Mouse (Mus musculus) brown adipose tissue, adult 24 weeks (tissue): ENCODE data around the gene Gm10295. TPM values are rescaled to one million over a fixed set of nuclear protein-coding genes. Genes with fewer than 3 reads are reported as not detected.

Source experiments
- H3K27ac ChIP-seq: fragments of 200-500 bp; replicated peaks from 2 replicates; pipeline ENCODE4 v1.5.1; 2012; ENCODE audit warnings: low read depth, mild to moderate bottlenecking, low read length
- H3K4me1 ChIP-seq: fragments of 200-500 bp; 2 replicates; pipeline ENCODE4 v1.6.1; 2012; ENCODE audit warnings: low read length, mixed read lengths; ENCODE audit not compliant: control insufficient read depth, insufficient read depth, insufficient read length
- H3K4me3 ChIP-seq: fragments of 200-500 bp; 2 replicates; pipeline ENCODE4 v1.5.1; 2012; ENCODE audit warnings: low read depth, mild to moderate bottlenecking, low read length, moderate library complexity; ENCODE audit not compliant: insufficient read depth
- polyA plus RNA-seq: library from polyadenylated mRNA; stranded (reverse); fragments of >200 nt; gene quantifications from 2 replicates; pipeline ENCODE4 v1.2.4, GENCODE M21; 2012; ENCODE audit not compliant: missing spikeins, insufficient read depth, insufficient read length

Gene Gm10295
- polyA plus RNA-seq, 1 experiment = not detected

DNA sequence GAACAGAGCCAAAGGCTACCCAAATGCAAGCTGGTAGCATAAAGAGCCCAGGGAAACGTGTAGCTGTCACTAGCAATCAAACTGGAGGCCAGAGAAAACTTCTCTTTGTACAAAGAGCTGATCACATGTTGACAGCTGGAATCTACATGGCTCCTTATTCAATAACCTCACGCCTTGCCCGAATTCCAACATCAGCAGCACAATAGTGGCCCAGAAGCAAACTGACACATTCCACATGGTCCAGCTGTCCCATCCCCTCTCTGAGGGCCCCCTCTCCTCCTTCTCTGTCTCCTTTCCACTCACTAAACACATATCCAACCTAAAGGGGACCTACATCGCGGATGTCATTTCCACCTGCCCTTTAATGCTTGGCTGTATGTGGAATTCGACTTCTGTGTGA, 26.7 kb upstream of the Gm10295 start:
- H3K27ac ChIP-seq = no peak overlapping the region
- H3K4me1 ChIP-seq = no peaks in the 10 kb centered on the region
- H3K4me3 ChIP-seq = no peak overlapping the region

DNA sequence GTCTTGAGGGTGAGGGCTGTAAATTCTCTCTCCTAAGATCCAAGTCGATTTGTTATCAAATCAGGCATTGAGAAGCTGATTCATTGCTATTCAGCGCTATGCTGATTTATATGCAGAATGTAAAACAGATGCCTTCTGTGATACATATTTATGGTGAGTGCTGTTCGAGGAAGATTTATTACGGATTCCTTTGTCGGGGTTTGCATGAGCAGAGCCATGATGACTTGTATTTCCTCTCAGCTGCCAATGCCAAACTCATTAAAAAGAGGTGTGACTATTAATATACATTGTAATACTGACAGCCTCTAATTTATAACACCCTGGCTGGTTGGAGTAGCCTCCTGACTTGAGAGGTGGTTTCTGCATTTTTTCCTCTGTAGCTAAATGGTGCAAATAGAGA, 22.8 kb upstream of the Gm10295 start:
- Histone ChIP-seq H3K4me1 (peaks cover 12% of the 10 kb centered on the region), H3K27ac (no peak overlapping the region), H3K4me3 (no peak overlapping the region)

DNA sequence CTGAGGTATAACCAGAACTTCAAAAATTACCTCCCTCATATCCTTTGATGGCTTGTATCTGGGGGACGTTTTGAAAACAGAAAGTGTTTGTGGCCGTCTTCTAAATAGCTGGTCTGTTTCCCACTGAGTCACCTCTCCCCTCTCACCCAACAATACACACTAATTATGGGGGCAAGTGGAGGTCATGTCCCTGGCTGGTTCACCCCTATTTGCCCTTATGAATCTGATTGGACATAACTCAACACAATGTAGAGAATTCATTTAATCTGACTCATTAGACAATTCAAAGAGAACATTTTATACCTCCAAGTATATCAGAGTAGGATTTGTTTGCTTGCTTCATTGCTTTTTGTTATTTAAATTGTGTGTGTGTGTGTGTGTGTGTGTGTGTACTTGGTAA, 20.6 kb upstream of the Gm10295 start:
- Histone ChIP-seq H3K27ac (no peak overlapping the region; the same call in 1 of the 2 replicates), H3K4me3 (no peak overlapping the region), H3K4me1 (peaks cover 12% of the 10 kb centered on the region)

DNA sequence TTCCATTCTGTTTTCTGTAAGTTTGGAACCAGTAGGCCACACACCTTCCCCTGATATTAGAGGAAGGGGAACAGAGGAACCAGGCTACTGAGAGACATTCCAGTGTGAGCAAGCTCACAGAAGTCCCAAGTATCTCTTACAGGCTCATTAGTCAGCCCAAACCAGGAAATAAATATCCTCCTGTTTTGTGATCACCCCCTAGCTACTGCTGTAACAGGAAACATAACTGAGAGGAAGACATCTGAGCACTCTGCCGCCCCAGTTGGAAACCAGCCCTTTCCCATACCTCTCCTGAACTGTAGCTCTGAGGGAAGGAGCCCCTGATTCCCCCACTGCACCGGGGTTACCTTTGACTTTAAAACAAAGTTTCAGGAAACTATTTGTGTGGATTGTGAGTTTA, 19.5 kb upstream of the Gm10295 start:
- Histone ChIP-seq H3K4me3 (no peak overlapping the region), H3K4me1 (peaks cover 12% of the 10 kb centered on the region), H3K27ac (peak overlapping the region; percentile 98)

DNA sequence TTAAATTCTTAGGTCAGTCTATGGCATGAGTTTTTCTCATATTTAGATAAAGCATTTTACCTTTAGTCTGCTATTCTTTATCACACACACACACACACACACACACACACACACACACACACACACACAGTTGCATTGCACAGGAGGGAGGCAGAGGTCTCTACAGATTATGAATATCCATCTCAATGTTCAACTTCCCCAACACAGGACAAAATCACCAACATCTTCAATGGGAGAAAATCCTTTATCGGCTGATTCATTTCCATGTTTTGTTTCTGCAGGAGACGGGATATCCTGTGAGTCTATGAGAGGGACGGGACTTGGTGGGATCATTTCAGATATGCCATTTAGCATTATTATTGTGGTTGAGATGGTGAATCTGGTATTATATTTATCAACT, 18.8 kb upstream of the Gm10295 start:
- Histone ChIP-seq H3K27ac (peak overlapping the region; percentile 98), H3K4me3 (no peak overlapping the region), H3K4me1 (peaks cover 12% of the 10 kb centered on the region)

DNA sequence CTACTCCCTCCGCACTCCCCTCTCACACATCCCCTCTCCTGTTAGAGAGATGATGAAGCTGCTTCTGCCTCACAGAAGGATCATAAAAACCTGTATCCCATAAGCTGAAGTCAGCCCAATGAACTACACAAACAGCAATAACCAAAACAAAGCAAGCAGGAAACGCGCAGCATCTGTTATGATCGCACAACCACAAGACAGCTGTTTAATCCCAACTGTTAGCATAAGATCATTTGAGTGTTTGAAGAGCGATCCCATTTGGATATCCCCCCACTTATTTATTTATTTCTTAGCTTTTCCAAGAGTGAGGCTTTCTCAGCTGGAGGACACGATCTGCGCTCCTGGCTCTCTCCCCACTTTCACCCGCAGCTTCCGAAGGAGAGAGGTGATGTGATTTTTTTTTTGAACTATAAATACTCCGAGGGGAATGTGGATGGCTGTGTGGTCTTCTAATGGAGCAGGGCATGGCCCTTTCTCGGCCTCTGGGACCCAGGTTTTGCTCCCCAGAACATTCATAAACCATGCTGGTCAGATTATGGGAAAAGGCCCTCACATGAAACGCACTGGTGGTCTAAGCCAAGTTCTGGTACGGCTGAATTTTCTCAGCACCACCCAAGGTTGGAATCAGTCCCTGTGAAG, 17.4 kb upstream of the Gm10295 start:
- Histone ChIP-seq H3K27ac (peak overlapping the region; percentile 8), H3K4me3 (no peak overlapping the region), H3K4me1 (peaks cover 12% of the 10 kb centered on the region)

DNA sequence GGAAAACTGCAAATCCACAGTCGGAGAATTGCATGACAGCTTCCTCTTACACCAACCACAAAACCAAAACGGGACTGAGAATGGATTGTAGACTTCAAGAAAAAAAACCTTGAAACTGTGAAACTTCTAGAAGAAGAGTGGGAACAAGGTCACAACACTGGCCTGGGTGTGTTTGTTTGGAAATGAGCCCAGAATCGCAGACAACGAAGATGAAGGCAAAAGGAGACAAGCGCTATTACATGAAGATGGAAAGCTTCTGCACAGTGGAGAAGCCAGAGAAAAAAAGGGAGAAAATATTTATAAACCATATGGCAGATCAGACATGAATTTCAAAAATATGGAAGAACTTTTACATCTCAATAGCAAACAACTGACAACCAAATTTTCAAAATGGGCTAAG, 4.3 kb upstream of the Gm10295 start:
- H3K4me3 ChIP-seq = no peak overlapping the region
- H3K27ac ChIP-seq = no peak overlapping the region

DNA sequence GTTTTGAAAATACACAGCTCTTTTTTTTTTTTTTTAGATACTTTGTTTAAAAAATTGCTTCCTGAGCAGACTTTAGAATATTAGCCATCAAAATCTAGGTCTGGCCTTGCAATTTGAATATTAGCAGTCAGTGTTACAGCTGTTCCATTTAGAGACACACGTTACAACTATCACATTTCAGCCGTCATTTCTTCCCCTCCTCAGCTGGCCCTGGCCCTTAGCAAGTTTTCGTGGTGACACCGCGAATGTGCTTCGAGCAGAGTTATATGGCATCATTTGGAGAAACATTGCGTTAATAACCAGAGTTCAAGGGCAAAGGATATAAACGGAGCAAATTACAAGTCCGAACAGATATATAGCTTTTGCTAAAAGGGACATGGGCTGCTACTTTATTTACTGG, 2.4 kb downstream of the Gm10295 start:
- Histone ChIP-seq H3K4me1 (no peaks in the 10 kb centered on the region), H3K4me3 (no peak overlapping the region), H3K27ac (no peak overlapping the region)

More for the DNA sequence above, 4.3 kb upstream of the Gm10295 start:
- H3K4me1 ChIP-seq = no peaks in the 10 kb centered on the region

DNA sequence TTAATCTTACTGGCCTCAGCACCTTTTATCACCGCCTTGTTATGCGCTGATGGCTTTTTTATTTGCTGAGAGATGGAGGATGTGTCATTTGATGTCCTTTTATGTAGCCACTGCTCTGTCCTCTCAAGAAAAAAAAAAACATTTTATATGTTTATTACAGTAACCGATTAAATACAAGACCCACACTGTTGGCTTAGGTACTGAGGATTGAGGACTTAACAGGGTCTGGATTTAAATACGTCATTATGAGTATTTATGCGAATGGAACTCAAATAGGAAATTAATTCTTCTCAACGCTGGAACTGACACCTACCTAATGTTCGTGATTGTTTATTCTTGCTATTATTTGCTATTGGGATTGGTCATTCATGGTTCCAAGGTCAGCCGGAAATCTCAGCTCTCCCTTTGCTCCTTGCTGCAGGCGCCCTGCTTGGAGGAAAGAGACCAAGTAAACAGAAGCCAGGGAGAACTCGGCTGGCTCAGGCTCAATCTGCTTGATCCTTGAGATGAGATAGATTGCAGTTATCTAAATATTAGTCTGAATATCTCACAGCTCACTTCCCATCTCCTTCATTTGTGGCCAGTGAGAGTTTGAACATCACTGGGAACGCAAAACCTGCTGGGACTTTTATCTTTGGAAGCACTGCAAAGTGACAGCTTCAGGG, 26.2 kb downstream of the Gm10295 start:
- Histone ChIP-seq H3K27ac (no peak overlapping the region), H3K4me1 (no peaks in the 10 kb centered on the region), H3K4me3 (no peak overlapping the region)

DNA sequence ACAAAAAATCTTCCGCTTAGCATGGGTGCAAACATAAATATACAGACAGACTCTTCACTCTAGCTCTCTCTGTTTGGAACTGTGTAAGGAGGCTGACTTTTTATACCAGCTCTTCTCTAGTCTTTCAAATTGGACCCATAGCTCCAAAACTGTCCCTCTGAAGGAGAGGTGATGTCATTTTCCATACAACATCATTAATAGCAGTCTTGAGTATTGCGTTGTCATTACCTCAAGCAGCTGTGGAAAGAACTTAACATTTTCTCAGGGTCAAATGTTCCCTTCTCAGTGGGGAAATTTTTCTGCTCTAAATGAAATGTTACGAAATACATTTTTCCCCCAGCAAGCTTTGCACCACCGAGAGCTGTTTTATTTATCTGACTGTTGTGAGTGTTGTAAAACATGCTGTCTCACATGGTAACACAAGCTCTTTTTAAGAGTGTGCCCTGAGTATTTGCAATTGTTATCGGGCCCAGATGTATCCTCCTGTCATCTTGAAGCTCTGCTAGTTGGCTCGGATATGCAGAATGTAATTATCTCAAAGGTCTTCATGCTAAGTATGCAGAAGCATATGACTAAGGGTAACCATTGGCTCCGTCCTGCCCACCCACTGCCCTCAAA, 38.0 kb downstream of the Gm10295 start:
- Histone ChIP-seq H3K27ac (no peak overlapping the region), H3K4me1 (peaks cover 8% of the 10 kb centered on the region), H3K4me3 (no peak overlapping the region)

DNA sequence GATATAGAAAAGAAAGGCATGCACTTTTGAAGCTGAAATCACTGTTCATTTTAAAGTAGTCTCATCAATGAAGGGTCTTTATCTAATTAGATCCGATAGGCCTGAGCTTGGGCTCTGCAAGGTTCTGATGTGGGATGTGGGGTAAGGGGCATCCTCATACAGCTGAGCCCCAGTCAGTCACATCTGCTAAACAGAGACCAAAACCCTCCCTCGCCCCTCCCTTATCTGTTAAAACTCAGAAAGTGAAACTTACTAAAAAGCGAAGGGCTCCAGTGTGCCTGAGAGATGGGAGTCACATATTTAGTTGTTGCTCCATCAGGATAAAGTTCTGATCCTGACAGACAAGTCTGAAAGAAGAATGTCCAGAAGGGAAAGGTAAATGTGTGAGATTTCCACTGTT, 38.9 kb downstream of the Gm10295 start:
- peaks cover 8% of the 10 kb centered on the region for H3K4me1 ChIP-seq
- no peak overlapping the region for H3K4me3 ChIP-seq

DNA sequence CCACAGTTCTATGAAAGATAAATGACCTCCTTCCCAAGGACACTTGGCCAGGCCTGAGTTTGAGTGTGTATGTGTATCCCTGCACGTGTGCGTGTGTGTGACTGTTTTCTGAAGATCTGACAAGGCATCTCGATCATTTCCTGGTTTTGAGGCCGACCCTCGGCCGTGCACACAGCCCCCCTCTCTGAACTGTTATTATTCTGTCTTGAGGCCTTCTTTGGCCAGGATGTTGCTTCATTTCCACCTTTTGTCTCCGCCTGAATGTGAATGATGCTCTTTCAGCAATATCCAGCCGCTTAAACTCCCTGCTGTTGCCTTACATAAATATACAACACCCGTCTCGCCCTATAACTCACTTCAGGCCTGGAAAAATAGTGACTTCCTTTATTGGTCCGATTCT, 39.9 kb downstream of the Gm10295 start:
- no peak overlapping the region for H3K4me3 ChIP-seq
- H3K27ac ChIP-seq = peak overlapping the region; percentile 95

More for the DNA sequence above, 38.9 kb downstream of the Gm10295 start:
- H3K27ac ChIP-seq = peak overlapping the region; percentile 36; the same call in 1 of the 2 replicates

DNA sequence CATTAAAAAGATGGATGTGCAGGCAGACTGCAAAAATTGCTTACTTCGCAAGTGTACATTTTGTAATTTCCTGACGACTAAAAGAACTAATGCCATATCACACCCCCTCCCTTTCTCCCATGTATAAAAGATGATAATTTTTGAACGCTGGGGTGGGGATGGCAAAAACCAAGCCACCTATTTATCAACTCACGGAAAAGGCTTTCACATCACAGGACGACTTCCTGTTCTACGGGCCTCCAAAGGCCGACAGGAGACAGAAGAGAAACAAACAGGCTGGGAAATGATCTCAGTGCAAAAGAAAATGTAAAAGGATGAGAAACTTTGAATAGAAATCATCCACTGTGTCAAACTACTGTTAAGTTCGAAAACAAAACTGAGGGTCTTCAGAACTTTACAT, 43.2 kb downstream of the Gm10295 start:
- no peak overlapping the region for H3K4me3 ChIP-seq
- peaks cover 8% of the 10 kb centered on the region for H3K4me1 ChIP-seq
- no peak overlapping the region for H3K27ac ChIP-seq

More for the DNA sequence above, 39.9 kb downstream of the Gm10295 start:
- H3K4me1 ChIP-seq = peaks cover 8% of the 10 kb centered on the region

DNA sequence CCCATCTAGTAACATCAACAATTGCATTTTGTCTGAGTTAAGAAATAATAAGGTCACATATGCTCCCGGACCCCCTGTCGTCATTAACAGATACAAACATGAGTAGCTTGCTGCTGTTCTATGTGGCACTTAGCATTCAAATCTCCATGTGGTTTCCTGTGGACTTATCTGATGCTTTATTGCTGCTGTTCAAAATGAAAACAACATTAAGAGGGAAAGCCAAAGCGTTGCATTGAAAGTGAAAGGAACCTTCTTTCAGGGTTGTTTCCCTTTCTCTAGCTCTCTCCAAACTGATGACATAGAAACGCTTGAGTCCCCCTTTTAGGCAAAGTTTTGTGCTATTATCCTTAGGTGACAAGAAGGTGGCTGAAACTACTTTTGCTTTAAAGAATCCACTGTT, 48.6 kb downstream of the Gm10295 start:
- Histone ChIP-seq H3K27ac (no peak overlapping the region), H3K4me1 (no peaks in the 10 kb centered on the region), H3K4me3 (no peak overlapping the region)
